In genomic region chr10:13929306-13929705, GRCm38 (mm10) we compare ENCODE assay signal across 23 mouse cellular contexts. TPM values are rescaled to one million over a fixed set of nuclear protein-coding genes. Genes with fewer than 3 reads are reported as not detected.
DNase-seq lines count a peak whose midpoint lies in the region; ATAC-seq and TF ChIP-seq lines count a peak whose summit lies in the region.
"Had no signal": no experiment of that assay in that cellular context is flagged by ENCODE, and none has a peak within 500 bp of the region (broad histone marks: within the 10 kb centered on the region; RNA-seq: fewer than 3 reads in every experiment).

No protein-coding gene starts in this region.

- 50% methylated on average over 5 of the region's 5 CpGs for WGBS in liver, postnatal 0 days (ENCODE audit: insufficient replicate concordance)

- H3K27me3 ChIP-seq in liver, postnatal 0 days (ENCODE audit: insufficient read depth, low read length) = no peaks in the 10 kb centered on the region
- H3K27me3 ChIP-seq: embryonic facial prominence, embryonic 15.5 days; limb, embryonic 15.5 days; midbrain, embryonic 15.5 days; neural tube, embryonic 15.5 days had no signal

- H3K36me3 ChIP-seq in liver, postnatal 0 days (replicated peaks; ENCODE audit: insufficient read depth, low read length) = no peaks in the 10 kb centered on the region
- H3K36me3 ChIP-seq: embryonic facial prominence, embryonic 15.5 days; limb, embryonic 15.5 days; midbrain, embryonic 15.5 days; neural tube, embryonic 15.5 days had no signal

- peak; percentile 11 for DNase-seq in CD4-positive, CD25-positive, alpha-beta regulatory T cell, adult 2 months (ENCODE audit: low read depth, low spot score)
- DNase-seq in liver = peak; percentile 51
- no peak for DNase-seq in liver, postnatal 0 days
- DNase-seq in thymus, postnatal 14 days = peak; percentile 34
- DNase-seq in cerebellum, adult 9-10 months = no peak
- DNase-seq in ovary, postnatal 36 days (ENCODE audit: low spot score) = no peak
- no peak for DNase-seq in kidney, adult 8-10 months
- DNase-seq: adrenal gland, adult 2 months; cerebellum, postnatal 14 days; embryo, embryonic 11 days; gastrocnemius, adult 2 months; lung, postnatal 10 days; right cerebral cortex, postnatal 25 days had no signal

- no peak overlapping the region for H3K4me3 ChIP-seq in liver, postnatal 0 days (ENCODE audit: low read depth, low read length)
- H3K4me3 ChIP-seq: embryonic facial prominence, embryonic 15.5 days; gastrocnemius, adult 2 months; limb, embryonic 15.5 days; megakaryocyte, embryonic 14.5 days; midbrain, embryonic 15.5 days; myocyte; neural tube, embryonic 15.5 days had no signal

- no peak for ATAC-seq in CD4-positive, CD25-positive, alpha-beta regulatory T cell, adult 4 months
- ATAC-seq in liver, postnatal 0 days = peak; percentile 73
- ATAC-seq: hindbrain, postnatal 0 days; midbrain, embryonic 15.5 days had no signal

- no peak overlapping the region for H3K4me2 ChIP-seq in liver, postnatal 0 days (ENCODE audit: low read depth, low read length)
- H3K4me2 ChIP-seq: embryonic facial prominence, embryonic 15.5 days; heart, embryonic 11.5 days; limb, embryonic 15.5 days; midbrain, embryonic 15.5 days; neural tube, embryonic 15.5 days had no signal

- TF ChIP-seq EP300 in liver, postnatal 0 days (IDR thresholded peaks at IDR 0.05; ENCODE audit: low read depth) = peak; percentile 89

- H3K27ac ChIP-seq in liver, postnatal 0 days (ENCODE audit: low read depth) = no peak overlapping the region
- H3K27ac ChIP-seq: embryonic facial prominence, embryonic 15.5 days; gastrocnemius, adult 2 months; hindbrain, postnatal 0 days; kidney, postnatal 0 days; limb, embryonic 15.5 days; midbrain, embryonic 15.5 days; neural tube, embryonic 15.5 days had no signal

- no peak for TF ChIP-seq CTCF in liver, postnatal 0 days (IDR thresholded peaks at IDR 0.05; ENCODE audit: low read depth)

- H3K9ac ChIP-seq in liver, postnatal 0 days (replicated peaks) = no peak overlapping the region
- H3K9ac ChIP-seq: embryonic facial prominence, embryonic 15.5 days; limb, embryonic 15.5 days; midbrain, embryonic 15.5 days; neural tube, embryonic 15.5 days had no signal

- no peaks in the 10 kb centered on the region for H3K9me3 ChIP-seq in liver, postnatal 0 days (ENCODE audit: low read length)
- H3K9me3 ChIP-seq: embryonic facial prominence, embryonic 15.5 days; limb, embryonic 15.5 days; megakaryocyte, embryonic 14.5 days; midbrain, embryonic 15.5 days; neural tube, embryonic 15.5 days had no signal

- H3K4me1 ChIP-seq in liver, postnatal 0 days (ENCODE audit: insufficient read depth) = no peaks in the 10 kb centered on the region
- H3K4me1 ChIP-seq: embryonic facial prominence, embryonic 15.5 days; limb, embryonic 15.5 days; midbrain, embryonic 15.5 days; neural tube, embryonic 15.5 days had no signal

RNA-seq across cellular contexts. Expression of gene Hivep2, which starts 36.6 kb away (rescaled TPM):
- polyA plus RNA-seq in CD4-positive, CD25-positive, alpha-beta regulatory T cell, adult 4 months (2017; shearing (Covaris generic)) = 10 to 100 TPM; 20.2 to 20.7 TPM
- polyA plus RNA-seq in liver, postnatal 0 days (2015; fragmentation: Nextera tagmentation; extraction: Ambion mirVana) = 0.62 and 0.82 TPM in 2 replicates

Comparison
In these comparisons a context has a peak if more than half of its experiments do, and no peak if none do; other contexts are left out.
1. DNase-seq: peak in CD4-positive, CD25-positive, alpha-beta regulatory T cell, adult 2 months (single experiment), liver (single experiment) and thymus, postnatal 14 days (single experiment); none in liver, postnatal 0 days (single experiment), cerebellum, adult 9-10 months (single experiment), ovary, postnatal 36 days (single experiment) and kidney, adult 8-10 months (0 of 2).
2. RNA of gene Hivep2, which starts 36.6 kb away (polyA plus RNA-seq): 20.2 to 20.7 TPM in CD4-positive, CD25-positive, alpha-beta regulatory T cell, adult 4 months; 0.62 to 0.82 TPM in liver, postnatal 0 days; every median in the first group is over 10 times any median in the second.